Mouse (Mus musculus) CH12.LX (cell line): ENCODE measurements around the gene Timd4.

Experiments
- CTCF ChIP-seq, 2 experiments: IDR thresholded peaks in 1 of 2; conservative IDR thresholded peaks in 1 of 2; 2 replicates each; pipeline ENCODE4 v1.5.1; 2011 to 2012; ENCODE audit warnings: low read depth in 2 of 2, low read length in 2 of 2, improper control_type of control experiment in 1 of 2, inconsistent platforms in 1 of 2, mild to moderate bottlenecking in 1 of 2, moderate library complexity in 1 of 2
- EP300 ChIP-seq: IDR thresholded peaks from 2 replicates; pipeline ENCODE4 v1.6.1; 2011; ENCODE audit warnings: low read length, improper control_type of control experiment
- KAT2A ChIP-seq: IDR thresholded peaks from 2 replicates; pipeline ENCODE4 v1.6.1; 2012; ENCODE audit warnings: low read length, improper control_type of control experiment, inconsistent platforms; ENCODE audit not compliant: insufficient replicate concordance
- SIN3A ChIP-seq: IDR thresholded peaks from 2 replicates; pipeline ENCODE4 v1.6.1; 2012; ENCODE audit warnings: low read length, improper control_type of control experiment, inconsistent platforms

GRCm38 (mm10) chr11:46889093-46889492 is 78.5 kb downstream of the Timd4 start:
- no peak for TF ChIP-seq KAT2A
- TF ChIP-seq SIN3A = no peak
- no peak for TF ChIP-seq CTCF (conservative IDR thresholded peaks at IDR 0.05 in 1 of 2, IDR thresholded peaks at IDR 0.05 in 1 of 2; ENCODE audit: low read depth in 2 of 2, low read length in 2 of 2)
- TF ChIP-seq EP300 = no peak
